Mouse (Mus musculus): ENCODE results near the gene Slc35f3. TPM values are rescaled to one million over a fixed set of nuclear protein-coding genes. Genes with fewer than 3 reads are reported as not detected.

Slc35f3 gene
- polyA plus RNA-seq, 1 experiment from 2014 or later, result not detected

GRCm38 (mm10) chr8:126429635-126430034, 131.3 kb downstream of the Slc35f3 start:
- Histone ChIP-seq H3K9me3 (replicated peaks; ENCODE audit: control insufficient read depth, low read length) (no peaks in the 10 kb centered on the region), H3K4me1 (ENCODE audit: control insufficient read depth, insufficient read depth, low read length) (no peaks in the 10 kb centered on the region), H3K27ac (ENCODE audit: low read depth, low read length) (no peak overlapping the region), H3K4me2 (no peak overlapping the region), H3K9ac (ENCODE audit: low read depth, low read length) (no peak overlapping the region), H3K36me3 (ENCODE audit: control insufficient read depth, insufficient read depth, low read length) (peaks cover 13% of the 10 kb centered on the region; the same call in 1 of the 2 replicates), H3K27me3 (ENCODE audit: control insufficient read depth, insufficient read depth, low read length) (no peaks in the 10 kb centered on the region), H3K4me3 (ENCODE audit: low read depth, low read length) (no peak overlapping the region)
- no peak for ATAC-seq (replicated peaks; ENCODE audit: insufficient number of reproducible peaks, low FRiP score, low TSS enrichment)
- 91% methylated on average over 5 of the region's 5 CpGs for WGBS (ENCODE audit: insufficient replicate concordance)

GRCm38 (mm10) chr8:126433827-126434226, 135.5 kb downstream of the Slc35f3 start:
- H3K27me3 ChIP-seq (ENCODE audit: control insufficient read depth, insufficient read depth, low read length), result no peaks in the 10 kb centered on the region
- no peak overlapping the region for H3K4me2 ChIP-seq
- no peak overlapping the region for H3K27ac ChIP-seq (ENCODE audit: low read depth, low read length)
- no peak overlapping the region for H3K9ac ChIP-seq (ENCODE audit: low read depth, low read length)
- H3K9me3 ChIP-seq (replicated peaks; ENCODE audit: control insufficient read depth, low read length), result no peaks in the 10 kb centered on the region
- WGBS (ENCODE audit: insufficient replicate concordance), result 72% methylated on average over 7 of the region's 7 CpGs
- no peak for ATAC-seq (replicated peaks; ENCODE audit: insufficient number of reproducible peaks, low FRiP score, low TSS enrichment)
- no peak overlapping the region for H3K4me3 ChIP-seq (ENCODE audit: low read depth, low read length)
- peaks cover 16% of the 10 kb centered on the region for H3K36me3 ChIP-seq (ENCODE audit: control insufficient read depth, insufficient read depth, low read length)
- H3K4me1 ChIP-seq (ENCODE audit: control insufficient read depth, insufficient read depth, low read length), result no peaks in the 10 kb centered on the region

- WGBS (ENCODE audit: insufficient replicate concordance), result 52% methylated on average over 2 of the region's 2 CpGs
- Histone ChIP-seq H3K4me3 (ENCODE audit: low read depth, low read length) (no peak overlapping the region), H3K27ac (ENCODE audit: low read depth, low read length) (no peak overlapping the region), H3K9ac (ENCODE audit: low read depth, low read length) (no peak overlapping the region), H3K27me3 (ENCODE audit: control insufficient read depth, insufficient read depth, low read length) (no peaks in the 10 kb centered on the region), H3K36me3 (ENCODE audit: control insufficient read depth, insufficient read depth, low read length) (peaks cover 13% of the 10 kb centered on the region), H3K9me3 (replicated peaks; ENCODE audit: control insufficient read depth, low read length) (no peaks in the 10 kb centered on the region), H3K4me1 (ENCODE audit: control insufficient read depth, insufficient read depth, low read length) (no peaks in the 10 kb centered on the region), H3K4me2 (no peak overlapping the region)
- ATAC-seq (replicated peaks; ENCODE audit: insufficient number of reproducible peaks, low FRiP score, low TSS enrichment), result no peak
These were observed 140.6 kb downstream of the Slc35f3 start for GRCm38 (mm10) chr8:126438937-126439336.

Other genes starting within 250 kb of the Slc35f3 start
- 58.2 and 58.7 TPM in 2 replicates for gene Coa6, start 124.0 kb downstream of the Slc35f3 start, polyA plus RNA-seq (2014; fragmentation: Nextera tagmentation; extraction: Ambion mirVana)
- 2.2 TPM in 2 replicates for gene Tarbp1, start 176.5 kb downstream of the Slc35f3 start, polyA plus RNA-seq (2014; fragmentation: Nextera tagmentation; extraction: Ambion mirVana)